Mouse (Mus musculus) intestine, embryonic 14.5 days (tissue): Measurements from ENCODE around the gene Rcan2. TPM values are rescaled to one million over a fixed set of nuclear protein-coding genes. Genes with fewer than 3 reads are reported as not detected.

Source experiments
- ATAC-seq: fragments of 200-750 bp; cut with Nextera tagmentation; replicated peaks from 2 replicates; pipeline ENCODE4 v1.8.0; 2017; ENCODE audit warnings: low read depth, moderate number of reproducible peaks, moderate TSS enrichment, moderate library complexity; ENCODE audit not compliant: low FRiP score, low TSS enrichment
- DNase-seq: peaks from one replicate; pipeline ENCODE4 v3.0.0-alpha.2; 2018; ENCODE audit warnings: low spot score
- H3K27ac ChIP-seq: fragments of 300-500 bp; sonication (generic); 2 replicates; pipeline ENCODE4 v1.5.1; 2014; ENCODE audit warnings: low read depth, mild to moderate bottlenecking, control low read depth
- H3K27me3 ChIP-seq: fragments of 300-500 bp; sonication (generic); replicated peaks from 2 replicates; pipeline ENCODE4 v1.6.1; 2014; ENCODE audit warnings: low read length, control low read depth; ENCODE audit not compliant: control insufficient read depth, insufficient read depth
- H3K36me3 ChIP-seq: fragments of 300-500 bp; sonication (generic); 2 replicates; pipeline ENCODE4 v1.6.1; 2014; ENCODE audit warnings: low read length, control low read depth; ENCODE audit not compliant: control insufficient read depth, insufficient read depth
- H3K4me1 ChIP-seq: fragments of 300-500 bp; sonication (generic); replicated peaks from 2 replicates; pipeline ENCODE4 v1.6.1; 2014; ENCODE audit warnings: low read length, control low read depth, mixed read lengths; ENCODE audit not compliant: control insufficient read depth, insufficient read depth
- H3K4me2 ChIP-seq: fragments of 300-500 bp; sonication (generic); 2 replicates; pipeline ENCODE4 v1.6.1; 2014; ENCODE audit warnings: low read length
- H3K4me3 ChIP-seq: fragments of 300-500 bp; sonication (generic); 2 replicates; pipeline ENCODE4 v1.5.1; 2014; ENCODE audit warnings: low read depth, low read length, control low read depth, mixed read lengths
- H3K9ac ChIP-seq: fragments of 300-500 bp; sonication (generic); 2 replicates; pipeline ENCODE4 v1.6.1; 2014; ENCODE audit warnings: mild to moderate bottlenecking, low read length
- H3K9me3 ChIP-seq: fragments of 300-500 bp; sonication (generic); 2 replicates; pipeline ENCODE4 v1.6.1; 2016; ENCODE audit warnings: low read length, control low read depth; ENCODE audit not compliant: control insufficient read depth
- WGBS: fragments of 180-500 bp; shearing (Covaris S2); extraction: QIAGEN DNeasy Blood & Tissue Kit; methylation state at CpG from one replicate; pipeline ENCODE4 v1.1.7; 2014; 5-methylcytosine and 5-hydroxymethylcytosine counted together
- polyA plus RNA-seq: library from polyadenylated mRNA; unstranded; fragments of >200 nt; fragmentation: Nextera tagmentation; extraction: Ambion mirVana; gene quantifications from 2 replicates; pipeline ENCODE4 v1.2.1, GENCODE M21; 2014

The Rcan2 gene
- polyA plus RNA-seq, 1 experiment from 2014 or later, result 7.1 TPM

- 90% methylated on average over 3 of the region's 3 CpGs for WGBS
- no peak for ATAC-seq
- Histone ChIP-seq H3K36me3 (no peaks in the 10 kb centered on the region), H3K4me3 (no peak overlapping the region), H3K4me2 (no peak overlapping the region), H3K9me3 (no peaks in the 10 kb centered on the region), H3K4me1 (no peaks in the 10 kb centered on the region), H3K27ac (no peak overlapping the region), H3K27me3 (no peaks in the 10 kb centered on the region), H3K9ac (no peak overlapping the region)
- DNase-seq, result no peak
Observed at GRCm38 (mm10) chr17:43959797-43960196, 158.6 kb downstream of the Rcan2 start.

GRCm38 (mm10) chr17:43969943-43970342 is 168.8 kb downstream of the Rcan2 start:
- Histone ChIP-seq H3K4me2 (no peak overlapping the region), H3K4me1 (no peaks in the 10 kb centered on the region), H3K36me3 (no peaks in the 10 kb centered on the region), H3K4me3 (no peak overlapping the region), H3K27me3 (no peaks in the 10 kb centered on the region), H3K27ac (no peak overlapping the region), H3K9ac (no peak overlapping the region), H3K9me3 (no peaks in the 10 kb centered on the region)
- WGBS, result 92% methylated on average over 10 of the region's 10 CpGs
- no peak for ATAC-seq
- DNase-seq, result peak; percentile 24

- DNase-seq (no peak), ATAC-seq (no peak)
- H3K4me1 ChIP-seq, result no peaks in the 10 kb centered on the region
- no peaks in the 10 kb centered on the region for H3K36me3 ChIP-seq
- no peak overlapping the region for H3K9ac ChIP-seq
- H3K27ac ChIP-seq, result no peak overlapping the region
- H3K27me3 ChIP-seq, result no peaks in the 10 kb centered on the region
- no peak overlapping the region for H3K4me2 ChIP-seq
- H3K4me3 ChIP-seq, result no peak overlapping the region
- H3K9me3 ChIP-seq, result no peaks in the 10 kb centered on the region
- 84% methylated on average over 2 of the region's 2 CpGs for WGBS
Observed at GRCm38 (mm10) chr17:43977572-43977971, 176.4 kb downstream of the Rcan2 start.

DNA sequence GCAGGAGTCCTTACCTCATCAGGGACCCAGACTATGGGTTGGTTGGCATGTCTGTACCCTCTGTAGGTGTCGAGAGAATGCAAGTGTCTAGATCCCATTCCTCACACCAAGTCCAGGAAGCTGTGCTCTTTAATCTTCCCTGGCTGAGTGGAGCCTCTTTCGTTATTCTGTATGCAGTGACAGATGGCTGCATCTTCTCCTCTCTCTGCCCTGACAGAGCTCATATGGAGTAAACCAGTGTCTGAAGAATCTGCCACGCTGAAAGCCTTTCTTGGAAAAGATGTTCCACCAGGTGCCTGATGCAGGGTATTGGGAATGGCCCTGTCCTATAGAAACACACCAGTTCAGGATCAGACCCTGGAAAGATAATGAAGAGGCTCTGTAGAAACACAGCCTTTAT is 178.8 kb downstream of the Rcan2 start:
- H3K27ac ChIP-seq, result no peak overlapping the region
- no peaks in the 10 kb centered on the region for H3K4me1 ChIP-seq
- 78% methylated on average over 3 of the region's 3 CpGs for WGBS
- no peak overlapping the region for H3K4me2 ChIP-seq
- H3K36me3 ChIP-seq, result no peaks in the 10 kb centered on the region
- DNase-seq (no peak), ATAC-seq (no peak)
- no peaks in the 10 kb centered on the region for H3K27me3 ChIP-seq
- no peak overlapping the region for H3K9ac ChIP-seq
- H3K4me3 ChIP-seq, result no peak overlapping the region
- H3K9me3 ChIP-seq, result no peaks in the 10 kb centered on the region

- no peaks in the 10 kb centered on the region for H3K9me3 ChIP-seq
- H3K9ac ChIP-seq, result no peak overlapping the region
- no peaks in the 10 kb centered on the region for H3K4me1 ChIP-seq
- ATAC-seq (no peak), DNase-seq (no peak)
- H3K27me3 ChIP-seq, result no peaks in the 10 kb centered on the region
- no peak overlapping the region for H3K4me3 ChIP-seq
- no peak overlapping the region for H3K27ac ChIP-seq
- 55% methylated on average over 1 of the region's 1 CpGs for WGBS
- no peak overlapping the region for H3K4me2 ChIP-seq
- H3K36me3 ChIP-seq, result no peaks in the 10 kb centered on the region
Observed at GRCm38 (mm10) chr17:43982505-43982904, 181.4 kb downstream of the Rcan2 start.

DNA sequence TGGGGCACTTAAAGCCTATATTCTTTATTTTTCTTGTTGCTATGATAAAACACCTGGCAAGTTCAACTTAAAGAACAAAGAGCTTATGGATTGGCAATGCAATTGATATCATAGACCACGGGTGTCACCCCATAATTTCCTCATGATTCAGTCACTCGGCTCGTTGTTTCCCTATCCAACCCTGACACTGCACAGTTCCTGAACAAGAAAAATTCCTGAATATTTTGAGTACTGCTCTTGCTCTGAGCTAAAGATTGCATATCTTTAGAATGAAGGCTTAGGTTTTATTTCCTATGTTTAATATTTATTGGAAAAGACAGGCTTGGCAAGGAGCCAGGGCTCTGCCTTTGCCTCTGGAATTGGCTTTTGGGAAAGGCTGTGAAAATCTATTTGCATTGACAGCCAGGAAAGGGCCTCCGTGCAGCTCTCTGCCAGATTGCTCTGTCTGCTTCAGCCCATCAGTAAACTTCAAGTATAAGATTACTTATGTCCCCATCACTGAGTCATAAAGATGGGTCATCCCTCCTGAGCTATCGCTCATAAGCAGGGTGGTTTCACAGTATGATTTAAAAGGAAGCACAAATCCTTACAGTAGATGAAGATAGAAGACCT is 188.3 kb downstream of the Rcan2 start:
- Histone ChIP-seq H3K27ac (no peak overlapping the region), H3K27me3 (no peaks in the 10 kb centered on the region), H3K4me2 (no peak overlapping the region), H3K4me3 (no peak overlapping the region), H3K9me3 (0 out of 2 replicates have a peak, but pooled peaks cover 2% of the 10 kb centered on the region), H3K4me1 (no peaks in the 10 kb centered on the region; the same call in 1 of the 2 replicates), H3K9ac (no peak overlapping the region), H3K36me3 (no peaks in the 10 kb centered on the region)
- peak; percentile 52 for DNase-seq
- ATAC-seq, result no peak
- WGBS, result 41% methylated on average over 5 of the region's 5 CpGs

- no peak for ATAC-seq
Observed at GRCm38 (mm10) chr17:43990957-43991383, 189.8 kb downstream of the Rcan2 start.

GRCm38 (mm10) chr17:43994080-43994479 is 192.9 kb downstream of the Rcan2 start:
- H3K4me1 ChIP-seq, result no peaks in the 10 kb centered on the region; the same call in 1 of the 2 replicates
- H3K4me2 ChIP-seq, result no peak overlapping the region
- no peaks in the 10 kb centered on the region for H3K9me3 ChIP-seq
- no peaks in the 10 kb centered on the region for H3K36me3 ChIP-seq
- H3K27me3 ChIP-seq, result no peaks in the 10 kb centered on the region
- ATAC-seq (no peak), DNase-seq (no peak)
- no peak overlapping the region for H3K4me3 ChIP-seq
- no peak overlapping the region for H3K27ac ChIP-seq
- WGBS, result 34% methylated on average over 4 of the region's 4 CpGs
- no peak overlapping the region for H3K9ac ChIP-seq

More at GRCm38 (mm10) chr17:43990957-43991383, 189.8 kb downstream of the Rcan2 start:
- Histone ChIP-seq H3K27me3 (no peaks in the 10 kb centered on the region), H3K27ac (no peak overlapping the region), H3K9me3 (0 out of 2 replicates have a peak, but pooled peaks cover 2% of the 10 kb centered on the region), H3K9ac (no peak overlapping the region), H3K36me3 (no peaks in the 10 kb centered on the region), H3K4me3 (no peak overlapping the region), H3K4me1 (no peaks in the 10 kb centered on the region; the same call in 1 of the 2 replicates), H3K4me2 (no peak overlapping the region)
- peak; percentile 45 for DNase-seq
- 61% methylated on average over 10 of the region's 10 CpGs for whole genome bisulfite sequencing

DNA sequence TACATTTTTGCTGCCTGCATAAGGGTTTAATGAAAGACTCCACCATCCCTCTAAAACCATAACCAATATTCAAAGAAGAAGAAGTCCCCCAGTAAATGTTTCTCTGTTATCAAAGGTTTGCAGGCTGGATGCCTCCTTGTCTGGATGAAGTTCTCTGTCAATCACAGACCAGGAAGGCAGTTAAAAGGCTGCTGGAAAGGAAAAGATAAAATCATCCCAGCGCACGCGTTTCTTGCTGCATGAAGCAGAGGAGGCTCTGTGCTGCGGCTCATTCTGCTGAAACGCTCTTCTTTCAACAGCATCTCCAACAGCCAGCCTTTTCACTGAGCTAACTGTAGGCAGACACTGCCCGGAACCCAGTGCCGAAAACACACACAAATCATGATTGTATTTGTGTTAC is 196.4 kb downstream of the Rcan2 start:
- Histone ChIP-seq H3K27me3 (no peaks in the 10 kb centered on the region), H3K4me2 (no peak overlapping the region), H3K27ac (no peak overlapping the region), H3K36me3 (no peaks in the 10 kb centered on the region), H3K4me1 (no peaks in the 10 kb centered on the region), H3K9me3 (no peaks in the 10 kb centered on the region), H3K9ac (no peak overlapping the region), H3K4me3 (no peak overlapping the region)
- 83% methylated on average over 7 of the region's 7 CpGs for WGBS
- no peak for ATAC-seq
- peak; percentile 38 for DNase-seq
